Mouse (Mus musculus) testis, adult 2 months (tissue): Measurements from ENCODE around the gene Amdhd1.

ENCODE experiments used
- CTCF ChIP-seq: fragments of 200-500 bp; IDR thresholded peaks from 2 replicates; pipeline ENCODE4 v1.5.1; 2012; ENCODE audit warnings: low read depth, mild to moderate bottlenecking, inconsistent platforms, low read length, moderate library complexity; ENCODE audit not compliant: control insufficient read depth, insufficient read depth, insufficient replicate concordance
- POLR2A ChIP-seq: fragments of 200-500 bp; IDR thresholded peaks from 2 replicates; pipeline ENCODE4 v1.6.1; 2012; ENCODE audit warnings: low read depth, mild to moderate bottlenecking, inconsistent platforms, low read length, moderate library complexity; ENCODE audit not compliant: control insufficient read depth

- TF ChIP-seq CTCF (no peak), POLR2A (no peak)
These were observed 23.9 kb downstream of the Amdhd1 start for GRCm38 (mm10) chr10:93515927-93516326.
